In the genomic region with DNA sequence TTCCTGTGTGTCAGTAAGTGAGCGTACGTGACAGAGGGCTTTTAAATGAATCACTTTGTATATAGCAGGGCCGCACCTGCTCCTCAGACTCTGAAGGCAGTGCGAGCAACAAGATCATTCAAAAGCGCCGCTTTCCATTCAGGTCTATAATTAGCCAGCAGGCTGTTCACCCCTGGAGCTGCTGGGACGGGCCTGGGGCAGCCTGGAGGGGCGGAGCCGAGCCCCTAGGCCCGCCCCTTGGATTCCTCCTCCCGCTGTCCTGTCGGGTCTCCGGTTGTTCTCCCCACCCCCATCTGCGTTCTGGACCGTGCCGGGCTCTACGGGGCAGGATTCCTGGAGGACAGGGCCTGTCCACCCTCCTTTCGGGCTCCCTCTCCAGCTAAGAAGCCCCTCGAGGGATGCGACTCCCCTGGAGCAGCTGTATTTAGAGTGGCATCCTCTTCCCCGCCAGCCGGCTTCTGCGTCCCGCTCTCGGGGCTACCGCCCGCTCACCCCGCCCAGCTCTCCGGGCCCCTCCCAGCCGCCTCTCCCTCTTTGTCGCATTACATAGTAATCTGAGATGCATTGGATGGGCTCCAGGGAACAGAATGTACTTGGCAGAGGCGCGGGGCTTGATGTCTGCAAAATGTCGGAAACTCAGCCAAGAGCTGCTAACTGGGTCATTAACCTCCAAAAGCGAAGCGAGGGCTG, we compare ENCODE assay signal across 8 mouse cellular contexts.
DNase-seq lines count a peak whose midpoint lies in the region; ATAC-seq and TF ChIP-seq lines count a peak whose summit lies in the region.

No protein-coding gene starts in this region.

- H3K9ac ChIP-seq in hindbrain, embryonic 12.5 days = peak overlapping the region; percentile 69
- H3K9ac ChIP-seq in lung, postnatal 0 days (replicated peaks; ENCODE audit: low read depth) = peak overlapping the region; percentile 65

- under 1% methylated on average over 36 of the region's 36 CpGs for WGBS in hindbrain, embryonic 12.5 days
- WGBS in lung, postnatal 0 days = under 1% methylated on average over 36 of the region's 36 CpGs

- peak overlapping the region; percentile 92 for H3K27ac ChIP-seq in hindbrain, embryonic 12.5 days
- H3K27ac ChIP-seq in lung, postnatal 0 days (ENCODE audit: low read length) = peak overlapping the region; percentile 99

- DNase-seq in Muller cell, postnatal 12 days (ENCODE audit: inconsistent ontology term) = peak; percentile 99
- peak; percentile 99 for DNase-seq in cerebellum, adult 9-11 months
- peak; percentile 88 to 92 for DNase-seq in frontal cortex, postnatal 14 days (ENCODE audit: low spot score in 2 of 2)
- peak; percentile 94 for DNase-seq in layer of hippocampus, postnatal 10 days (ENCODE audit: low spot score in 2 of 2)
- peak; percentile 100 for DNase-seq in lung, postnatal 0 days (ENCODE audit: low spot score)
- DNase-seq in ovary, postnatal 14 days (ENCODE audit: low spot score) = peak; percentile 98
- peak; percentile 63 to 65 for DNase-seq in thymus, postnatal 10 days (ENCODE audit: low spot score in 2 of 2)

- peak overlapping the region; percentile 56 for H3K4me3 ChIP-seq in hindbrain, embryonic 12.5 days
- H3K4me3 ChIP-seq in lung, postnatal 0 days (ENCODE audit: low read depth, low read length) = peak overlapping the region; percentile 51

- peak overlapping the region; percentile 60 for H3K4me2 ChIP-seq in hindbrain, embryonic 12.5 days (replicated peaks)
- H3K4me2 ChIP-seq in lung, postnatal 0 days (replicated peaks; ENCODE audit: low read depth, low read length) = peak overlapping the region; percentile 61

- 0 out of 2 replicates have a peak, but pooled peaks cover 18% of the 10 kb centered on the region for H3K27me3 ChIP-seq in hindbrain, embryonic 12.5 days
- H3K27me3 ChIP-seq in lung, postnatal 0 days (replicated peaks; ENCODE audit: insufficient read depth, low read length) = no peaks in the 10 kb centered on the region

- H3K9me3 ChIP-seq in hindbrain, embryonic 12.5 days (replicated peaks) = no peaks in the 10 kb centered on the region
- H3K9me3 ChIP-seq in lung, postnatal 0 days (ENCODE audit: low read length) = no peaks in the 10 kb centered on the region

- H3K4me1 ChIP-seq in hindbrain, embryonic 12.5 days = peaks cover 14% of the 10 kb centered on the region
- peaks cover 14% of the 10 kb centered on the region; the same call in 1 of the 2 replicates for H3K4me1 ChIP-seq in lung, postnatal 0 days (ENCODE audit: insufficient read depth, low read depth, low read length)

- no peaks in the 10 kb centered on the region for H3K36me3 ChIP-seq in hindbrain, embryonic 12.5 days
- no peaks in the 10 kb centered on the region for H3K36me3 ChIP-seq in lung, postnatal 0 days (ENCODE audit: insufficient read depth, low read length)

- ATAC-seq in hindbrain, embryonic 12.5 days (ENCODE audit: low FRiP score) = peak; percentile 97
- ATAC-seq in lung, postnatal 0 days = peak; percentile 96

- TF ChIP-seq CTCF in lung, postnatal 0 days (IDR thresholded peaks at IDR 0.05) = peak; percentile 30

- peak; percentile 100 for TF ChIP-seq EP300 in lung, postnatal 0 days (IDR thresholded peaks at IDR 0.05)

Comparison
In these comparisons a context has a peak if more than half of its experiments do, and no peak if none do; other contexts are left out.
1. Peak in every context shown above with its lines: DNase-seq, ATAC-seq, H3K4me3 ChIP-seq and H3K27ac ChIP-seq.